Mouse (Mus musculus): Measurements from ENCODE around the gene Ctf2.

DNA sequence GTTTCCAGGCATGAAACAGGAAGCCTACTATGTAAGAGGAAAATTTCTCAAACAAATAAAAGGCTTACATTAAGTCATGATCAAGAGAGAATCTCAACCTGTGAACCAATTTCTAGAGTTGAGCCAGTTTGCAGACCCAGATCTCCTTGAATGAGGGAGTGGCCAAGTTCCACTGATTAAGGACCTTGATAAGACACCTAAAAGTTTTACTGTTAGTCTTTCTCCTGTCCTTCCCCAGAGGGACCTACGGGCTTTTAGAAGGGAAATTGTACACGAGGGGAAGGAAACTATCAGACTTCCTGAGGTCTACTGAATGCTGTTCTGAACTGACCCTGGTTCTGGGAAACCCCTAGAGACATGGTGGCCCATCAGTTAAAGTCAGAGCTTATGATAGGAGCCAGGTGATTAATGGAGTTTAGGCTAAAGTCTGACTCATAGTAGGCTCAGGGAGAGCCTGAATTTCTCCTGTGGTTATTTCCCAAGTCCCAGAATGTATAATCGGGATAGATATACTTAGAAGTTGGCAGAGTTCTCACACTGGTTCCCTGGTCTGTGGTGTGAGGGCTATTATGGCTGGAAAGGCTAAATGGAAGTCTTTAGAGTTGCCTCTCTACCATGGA is 31.1 kb downstream of the Ctf2 start:
- no peak for TF ChIP-seq CTCF (IDR thresholded peaks at IDR 0.05; ENCODE audit: low read depth)
- TF ChIP-seq EP300 (optimal IDR thresholded peaks at IDR 0.05): no peak
